Mouse (Mus musculus): ENCODE data around the gene Nup205. TPM values are rescaled to one million over a fixed set of nuclear protein-coding genes. Genes with fewer than 3 reads are reported as not detected.
A peak's percentile ranks its signal among the peaks of the same experiment; 100 is the strongest.

The Nup205 gene
- polyA plus RNA-seq, 1 experiment from 2014 or later = 18.9 TPM

DNA sequence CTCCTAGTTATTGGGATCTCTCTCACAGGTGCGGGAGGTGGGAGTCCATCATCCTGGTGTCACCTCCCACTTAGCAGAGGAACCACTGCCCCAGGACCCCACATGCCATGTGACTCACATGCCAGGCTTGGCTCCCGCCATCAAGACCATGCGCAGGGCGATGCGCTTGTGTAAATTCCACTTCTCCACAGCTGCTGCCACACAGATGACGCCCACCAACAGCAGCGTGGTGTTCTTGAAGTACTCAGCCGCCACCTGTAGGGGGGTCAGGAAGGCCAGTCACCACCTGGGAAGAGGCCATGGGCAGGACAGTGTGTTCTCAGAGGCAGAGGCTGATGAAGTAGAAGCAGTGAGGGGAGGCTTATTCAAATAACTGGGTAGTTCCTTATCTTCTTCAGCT, 112.5 kb downstream of the Nup205 start:
- no peak overlapping the region for H3K9ac ChIP-seq
- no peak overlapping the region for H3K27ac ChIP-seq
- WGBS = 84% methylated on average over 8 of the region's 8 CpGs
- H3K36me3 ChIP-seq = no peaks in the 10 kb centered on the region
- peaks cover 18% of the 10 kb centered on the region for H3K4me1 ChIP-seq (replicated peaks)
- no peak for ATAC-seq (replicated peaks; ENCODE audit: insufficient number of reproducible peaks, insufficient read depth, low FRiP score, low read depth)
- H3K4me3 ChIP-seq = no peak overlapping the region
- H3K4me2 ChIP-seq = no peak overlapping the region
- H3K9me3 ChIP-seq (replicated peaks) = no peaks in the 10 kb centered on the region
- no peaks in the 10 kb centered on the region for H3K27me3 ChIP-seq

DNA sequence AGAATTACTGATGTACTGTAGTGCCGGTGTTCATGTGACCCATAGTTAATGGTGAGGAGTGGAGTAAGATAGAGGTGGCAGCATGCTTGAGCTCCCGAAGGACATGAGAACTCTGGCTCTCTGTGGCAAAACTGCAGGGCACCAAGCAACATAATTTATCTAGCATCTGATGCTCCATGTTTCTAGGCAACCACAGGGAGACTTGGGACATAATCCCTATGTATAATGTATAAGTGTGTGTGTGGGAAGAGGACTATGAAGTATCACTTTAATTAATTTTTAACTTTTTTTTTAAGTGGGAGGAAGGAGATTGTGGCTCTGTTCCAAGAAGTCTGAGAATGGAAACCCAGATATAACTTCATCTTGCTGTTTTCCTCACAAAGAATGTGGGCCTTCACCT, 117.7 kb downstream of the Nup205 start:
- H3K9me3 ChIP-seq (replicated peaks) = no peaks in the 10 kb centered on the region
- H3K4me3 ChIP-seq = no peak overlapping the region
- WGBS = 73% methylated on average over 2 of the region's 2 CpGs
- no peaks in the 10 kb centered on the region for H3K36me3 ChIP-seq
- no peak overlapping the region for H3K27ac ChIP-seq
- H3K4me1 ChIP-seq (replicated peaks) = peaks cover 26% of the 10 kb centered on the region
- H3K27me3 ChIP-seq = no peaks in the 10 kb centered on the region
- no peak overlapping the region for H3K4me2 ChIP-seq
- no peak for ATAC-seq (replicated peaks; ENCODE audit: insufficient number of reproducible peaks, insufficient read depth, low FRiP score, low read depth)
- H3K9ac ChIP-seq = no peak overlapping the region

DNA sequence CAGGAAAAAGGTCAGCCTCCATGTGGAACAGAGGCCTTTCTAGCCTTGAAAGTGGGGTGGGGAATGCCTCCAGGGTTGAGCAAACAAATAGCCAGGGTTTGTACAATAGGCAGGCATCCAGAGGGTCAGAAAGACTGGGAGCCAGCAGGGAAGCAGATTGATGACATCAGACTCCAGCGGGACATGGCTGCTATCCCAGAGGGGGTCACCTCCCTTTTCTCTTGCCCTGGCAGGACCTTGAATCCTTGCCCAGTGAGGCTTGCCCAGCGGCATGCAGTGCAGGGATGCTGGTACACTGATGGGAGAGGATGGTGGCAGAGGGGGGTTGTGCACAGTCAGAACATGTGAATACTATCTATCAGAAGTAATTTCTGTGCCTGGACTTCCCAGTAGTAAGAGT, 119.8 kb downstream of the Nup205 start:
- Histone ChIP-seq H3K4me3 (no peak overlapping the region), H3K27me3 (no peaks in the 10 kb centered on the region), H3K27ac (peak overlapping the region; percentile 82), H3K4me2 (no peak overlapping the region), H3K9ac (no peak overlapping the region), H3K4me1 (replicated peaks) (peaks cover 26% of the 10 kb centered on the region), H3K9me3 (replicated peaks) (no peaks in the 10 kb centered on the region), H3K36me3 (no peaks in the 10 kb centered on the region)
- 29% methylated on average over 2 of the region's 2 CpGs for WGBS
- peak; percentile 25; the same call in 1 of the 2 replicates for ATAC-seq (replicated peaks; ENCODE audit: insufficient number of reproducible peaks, insufficient read depth, low FRiP score, low read depth)

Other genes with a start within 250 kb of the Nup205 start
- 0.25 and 1.1 TPM in 2 replicates for gene Slc23a4, start 189.0 kb upstream of the Nup205 start, polyA plus RNA-seq (2015; fragmentation: Nextera tagmentation; extraction: Ambion mirVana)
- gene Cnot4, start 43.7 kb upstream of the Nup205 start, polyA plus RNA-seq (2015; fragmentation: Nextera tagmentation; extraction: Ambion mirVana) = 17.6 and 19.9 TPM in 2 replicates
- 0.67 and 0.72 TPM in 2 replicates for gene Slc13a4, start 130.7 kb downstream of the Nup205 start, polyA plus RNA-seq (2015; fragmentation: Nextera tagmentation; extraction: Ambion mirVana)
- 0.75 and 1.0 TPM in 2 replicates for gene Fam180a, start 148.7 kb downstream of the Nup205 start, polyA plus RNA-seq (2015; fragmentation: Nextera tagmentation; extraction: Ambion mirVana)